In genomic region chrX:53464194-53464593, GRCm38 (mm10) we compare ENCODE assay signal across 20 mouse cellular contexts. TPM values are rescaled to one million over a fixed set of nuclear protein-coding genes. Genes with fewer than 3 reads are reported as not detected.
ATAC-seq lines count a peak whose summit lies in the region.
"Not testable (repeated sequence)": the region's sequence is repeated elsewhere in the genome, so short reads cannot be mapped to it uniquely, and the experiment has no call there.
"Had no signal": no experiment of that assay in that cellular context is flagged by ENCODE, and none has a peak within 500 bp of the region (broad histone marks: within the 10 kb centered on the region; RNA-seq: fewer than 3 reads in every experiment).

No protein-coding gene starts in this region.

- H3K36me3 ChIP-seq in intestine, embryonic 16.5 days (ENCODE audit: control insufficient read depth, insufficient read depth, low read length): not testable (repeated sequence)

- not testable (repeated sequence) for H3K9ac ChIP-seq in intestine, embryonic 16.5 days (ENCODE audit: low read depth, low read length)

- H3K4me3 ChIP-seq in intestine, embryonic 16.5 days (ENCODE audit: low read length): not testable (repeated sequence)

- H3K27ac ChIP-seq in intestine, embryonic 16.5 days (ENCODE audit: low read length): not testable (repeated sequence)

- not testable (repeated sequence) for H3K27me3 ChIP-seq in intestine, embryonic 16.5 days (replicated peaks; ENCODE audit: control insufficient read depth, insufficient read depth, low read length)

- not testable (repeated sequence) for H3K4me1 ChIP-seq in intestine, embryonic 16.5 days (ENCODE audit: control insufficient read depth, insufficient read depth, low read length)

- H3K4me2 ChIP-seq in intestine, embryonic 16.5 days (ENCODE audit: low read depth, low read length): not testable (repeated sequence)

- peak; percentile 62; the same call in 1 of the 2 replicates for ATAC-seq in granulocyte monocyte progenitor cell, adult 5-6 weeks (replicated peaks; ENCODE audit: poor library complexity, severe bottlenecking)
- ATAC-seq in intestine, embryonic 16.5 days: peak; percentile 67
- peak; percentile 54; the same call in 1 of the 2 replicates for ATAC-seq in megakaryocyte, adult 5-6 weeks (ENCODE audit: poor library complexity, severe bottlenecking)

- H3K9me3 ChIP-seq in intestine, embryonic 16.5 days (ENCODE audit: control insufficient read depth, low read length): not testable (repeated sequence)

RNA-seq across cellular contexts. Expression of gene Etd, which starts 29.5 kb away (rescaled TPM):
- total RNA-seq in granulocyte monocyte progenitor cell, adult 5-6 weeks (2014; fragmentation: Nextera tagmentation): not detected in 2 replicates
- not detected in 2 replicates for total RNA-seq in granulocyte monocyte progenitor cell, adult 5-6 weeks (2017)
- not detected in 2 replicates for polyA plus RNA-seq in intestine, embryonic 16.5 days (2015; fragmentation: Nextera tagmentation; extraction: Ambion mirVana)
- total RNA-seq in megakaryocyte, adult 5-6 weeks (2015): not detected in 2 replicates
- total RNA-seq in megakaryocyte, adult 5-6 weeks (2017): not detected in 2 replicates
- total RNA-seq: adrenal gland, adult 18-20 months; adrenal gland, adult 2 months; adrenal gland, adult 8-10 months; adrenal gland, postnatal 10 days; adrenal gland, postnatal 14 days; adrenal gland, postnatal 25 days; adrenal gland, postnatal 36 days; adrenal gland, postnatal 4 days; CH12.LX; ES-E14; G1E; MEL had no signal
- polyA plus RNA-seq: activated CD4-positive, CD25-positive, alpha-beta regulatory T cell, adult 4 months; adrenal gland, adult 2 months; brain, embryonic 14.5 days; C2C12; CD4-positive, CD25-positive, alpha-beta regulatory T cell, adult 4 months; G1E; Patski had no signal
